Mouse (Mus musculus): ENCODE measurements around the gene Gm10803. TPM values are rescaled to one million over a fixed set of nuclear protein-coding genes. Genes with fewer than 3 reads are reported as not detected.
"Not testable (repeated sequence)": the region's sequence is repeated elsewhere in the genome, so short reads cannot be mapped to it uniquely, and the experiment has no call there.

The Gm10803 gene
- total RNA-seq (2021): not detected
- long read RNA-seq, experiment 1: 0 reads
- long read RNA-seq, experiment 2: 0 reads

DNA sequence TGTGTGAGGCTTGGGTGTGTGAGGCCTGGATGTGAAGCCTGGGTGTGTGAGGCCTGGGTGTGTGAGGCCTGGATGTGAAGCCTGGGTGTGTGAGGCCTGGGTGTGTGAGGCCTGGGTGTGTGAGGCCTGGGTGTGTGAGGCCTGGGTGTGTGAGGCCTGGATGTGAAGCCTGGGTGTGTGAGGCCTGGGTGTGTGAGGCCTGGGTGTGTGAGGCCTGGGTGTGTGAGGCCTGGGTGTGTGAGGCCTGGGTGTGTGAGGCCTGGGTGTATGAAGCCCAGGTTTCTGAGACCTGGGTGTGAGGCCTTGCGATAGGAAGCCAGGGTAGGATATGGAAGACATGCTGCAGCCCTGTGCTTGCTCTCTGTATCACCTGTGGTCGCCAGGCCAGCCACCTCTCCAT, at the start of gene Gm10803:
TSS of gene Gm10803 (plus strand) at position 301 of the 400 bp plus-strand sequence.
- DNase-seq: not testable (repeated sequence)

DNA sequence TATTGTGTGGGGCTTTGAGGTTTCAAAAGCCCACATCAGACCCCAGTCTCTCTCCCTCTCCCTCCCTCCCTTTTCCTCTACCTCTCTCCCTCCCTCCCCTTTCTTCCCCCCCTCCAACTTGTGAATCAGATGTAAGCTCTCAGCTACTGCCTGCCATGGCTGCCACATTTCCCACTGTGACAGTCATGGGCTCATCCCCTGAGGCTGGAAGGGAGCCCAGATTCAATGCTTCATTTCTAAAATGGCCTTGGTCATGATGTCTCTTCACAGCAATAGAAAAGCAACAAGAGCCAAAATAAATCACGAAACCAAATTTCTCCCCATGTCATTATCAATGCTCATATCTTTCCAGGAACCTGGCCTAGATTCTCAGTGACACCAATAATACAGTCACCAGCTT, 49.5 kb upstream of the Gm10803 start:
- no peak for DNase-seq

DNA sequence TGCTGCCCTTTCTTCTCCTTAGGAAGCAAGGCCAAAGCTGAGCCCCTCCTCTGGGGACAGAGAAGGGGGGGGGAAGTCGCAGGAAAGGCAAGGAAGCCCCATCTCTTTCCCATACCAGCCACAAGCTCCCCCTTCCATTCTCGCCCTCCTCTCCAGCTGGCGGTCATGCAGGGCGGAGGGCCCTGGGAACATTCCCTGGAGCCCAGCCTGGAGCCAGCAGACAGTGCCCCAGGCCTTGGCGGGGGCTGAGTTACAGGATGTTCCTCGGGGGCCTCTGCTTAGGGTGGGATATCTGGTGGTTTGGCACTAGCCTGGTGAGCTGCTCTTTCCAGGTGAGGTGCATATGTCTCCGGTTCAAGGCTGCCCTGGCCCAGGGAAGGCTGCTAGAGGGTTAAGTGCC, 48.2 kb upstream of the Gm10803 start:
- DNase-seq: no peak

DNA sequence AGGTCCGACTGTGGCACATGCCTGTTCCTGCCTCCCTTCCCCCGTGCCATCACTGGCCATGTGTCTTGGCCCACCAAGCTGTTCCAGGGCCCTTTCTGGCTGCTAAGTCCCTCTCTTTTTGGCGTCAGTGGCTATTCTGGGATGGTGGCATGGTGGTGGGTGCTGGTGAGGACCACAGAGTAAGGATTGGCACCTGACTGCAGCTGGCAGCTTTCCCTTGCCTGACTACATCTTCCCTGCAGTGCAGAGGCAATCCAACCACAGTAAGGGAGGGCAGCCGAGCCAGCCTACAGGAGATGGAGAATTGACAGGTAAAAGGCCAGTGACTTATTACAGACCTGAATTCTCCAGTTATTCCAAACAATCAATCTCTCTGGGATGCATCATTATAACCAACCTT, 45.1 kb upstream of the Gm10803 start:
- DNase-seq: no peak

DNA sequence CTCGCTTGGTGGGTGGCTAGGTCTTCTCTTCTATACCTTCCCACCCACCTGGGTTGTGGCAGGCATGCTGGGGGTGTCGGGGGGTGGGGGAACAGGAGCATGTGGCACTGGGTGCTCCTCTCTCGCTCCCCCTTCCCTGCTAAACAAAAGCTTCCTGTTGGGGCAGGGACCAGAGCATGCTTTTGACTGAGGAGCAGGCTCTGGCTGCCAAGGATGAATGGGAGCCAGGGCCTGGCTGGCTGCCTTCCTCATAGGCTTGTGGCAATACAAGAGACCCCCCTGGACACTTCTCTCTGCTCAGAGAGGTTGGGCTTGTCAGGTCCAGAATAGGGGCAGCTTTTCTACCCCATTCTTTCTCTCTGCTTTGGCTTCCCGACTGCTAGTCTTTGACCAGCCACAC, 39.3 kb upstream of the Gm10803 start:
- peak; percentile 21 for DNase-seq

DNA sequence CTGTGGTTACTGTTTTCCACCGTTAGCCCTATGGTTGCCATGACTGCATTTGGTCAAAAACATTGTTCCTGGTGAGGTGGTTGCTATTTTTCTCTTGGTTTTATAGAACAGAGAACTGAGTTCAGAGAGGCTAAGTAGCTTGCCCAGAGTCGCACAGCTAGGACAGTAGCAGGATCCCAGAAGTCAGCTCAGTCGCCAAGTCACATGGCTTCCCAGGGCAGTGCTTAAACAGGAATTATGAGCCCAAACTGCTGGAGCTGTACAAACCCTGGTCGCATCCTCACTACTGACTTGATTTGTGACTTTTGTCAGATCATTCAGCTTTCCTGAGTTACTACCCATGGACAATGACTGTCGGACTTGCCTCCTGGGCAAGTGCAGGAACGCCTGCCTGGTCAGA, 38.8 kb upstream of the Gm10803 start:
- no peak for DNase-seq

DNA sequence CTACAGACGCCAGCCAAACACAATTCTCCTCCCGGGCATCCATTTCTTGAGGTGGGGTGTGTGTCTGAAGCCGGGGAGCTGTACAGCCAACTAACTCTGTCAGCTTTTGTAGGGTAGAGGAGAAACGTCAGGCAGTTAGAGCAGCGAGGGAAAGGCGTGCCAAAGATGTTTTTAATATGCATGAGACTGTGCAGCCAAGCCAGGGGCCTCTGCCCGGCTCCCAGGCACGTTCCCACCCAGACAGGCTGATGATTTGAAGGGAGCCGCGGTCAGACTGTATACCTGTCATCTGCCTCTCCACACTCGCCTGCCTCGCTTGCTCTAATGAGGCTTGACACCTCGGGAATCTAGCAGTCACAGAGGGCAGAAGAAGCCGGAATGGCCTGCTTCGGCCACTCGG, 38.4 kb upstream of the Gm10803 start:
- no peak for DNase-seq

DNA sequence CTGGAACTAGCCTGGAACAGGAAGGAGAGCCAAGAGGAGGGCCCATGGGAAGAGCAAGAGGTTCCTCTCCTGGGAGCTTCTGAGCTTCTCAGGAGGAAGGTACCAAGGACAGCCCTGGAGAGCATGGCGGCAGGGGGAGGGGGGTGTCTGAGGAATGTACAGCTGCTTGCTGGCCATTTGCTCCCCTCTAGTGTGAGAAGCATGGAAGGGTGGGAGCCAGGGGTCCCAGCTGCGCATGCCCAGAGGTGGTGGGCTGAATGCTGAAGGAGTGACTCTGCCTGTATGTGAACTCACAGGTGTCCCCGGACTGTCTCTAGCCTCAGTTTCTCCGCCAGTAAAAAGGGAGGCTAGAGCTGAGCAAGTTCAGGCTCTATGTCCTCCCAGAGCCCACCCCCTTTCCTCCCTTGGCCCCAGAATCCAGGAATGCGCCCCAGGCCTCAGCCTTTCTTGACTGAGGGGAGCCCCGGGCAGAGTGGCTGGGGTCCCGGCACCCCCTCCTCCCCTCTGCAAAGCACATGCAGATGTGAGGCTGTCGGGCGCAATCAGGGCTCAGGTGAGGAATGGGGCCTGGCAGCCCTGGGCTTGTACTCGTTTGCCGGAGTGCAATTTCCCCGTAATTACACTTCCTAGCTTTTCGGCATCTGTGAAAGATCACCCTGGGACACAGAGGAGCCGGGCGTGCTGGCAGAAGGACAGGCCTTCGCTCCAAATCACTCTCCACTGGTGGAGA, 35.2 kb upstream of the Gm10803 start:
- DNase-seq: no peak

DNA sequence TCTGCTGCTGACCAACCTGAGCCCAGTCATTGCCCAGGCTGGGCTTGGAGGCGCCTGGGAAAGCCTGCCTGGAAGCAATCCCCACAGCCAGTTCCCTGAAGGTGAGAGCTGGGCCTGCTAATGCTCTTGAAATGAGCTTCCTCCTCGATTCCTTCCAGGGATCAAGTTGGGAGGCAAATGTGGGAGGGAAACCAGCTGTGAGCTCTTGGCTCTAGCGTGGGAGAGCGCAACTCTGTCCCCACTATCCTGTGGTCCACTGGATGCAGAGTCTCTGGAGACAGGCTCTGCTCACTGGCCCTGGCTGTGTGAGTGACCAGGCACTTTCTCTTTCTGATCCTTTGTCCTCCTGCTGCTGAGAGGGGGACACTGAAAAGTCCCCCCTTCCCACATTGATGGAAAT, 30.8 kb upstream of the Gm10803 start:
- no peak for DNase-seq

DNA sequence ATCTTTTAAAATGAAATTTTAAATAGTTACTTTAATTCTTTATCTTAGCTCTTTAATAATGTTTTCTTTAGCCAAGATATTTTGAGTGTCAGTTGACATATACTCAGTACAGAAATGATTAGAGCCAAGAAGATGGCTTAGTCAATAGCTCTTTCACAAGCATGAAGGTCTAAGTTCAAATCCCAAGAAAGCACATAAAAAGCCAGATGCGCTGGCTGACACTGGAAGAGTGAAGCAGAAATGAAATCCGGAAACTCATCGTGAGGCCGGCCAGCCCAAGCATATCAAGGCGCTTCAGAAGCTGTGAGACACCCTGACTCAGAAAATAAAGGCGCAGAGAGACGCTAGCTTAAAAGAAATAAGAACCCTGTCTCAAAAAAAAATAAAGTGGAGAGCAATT, 26.5 kb upstream of the Gm10803 start:
- DNase-seq: no peak

DNA sequence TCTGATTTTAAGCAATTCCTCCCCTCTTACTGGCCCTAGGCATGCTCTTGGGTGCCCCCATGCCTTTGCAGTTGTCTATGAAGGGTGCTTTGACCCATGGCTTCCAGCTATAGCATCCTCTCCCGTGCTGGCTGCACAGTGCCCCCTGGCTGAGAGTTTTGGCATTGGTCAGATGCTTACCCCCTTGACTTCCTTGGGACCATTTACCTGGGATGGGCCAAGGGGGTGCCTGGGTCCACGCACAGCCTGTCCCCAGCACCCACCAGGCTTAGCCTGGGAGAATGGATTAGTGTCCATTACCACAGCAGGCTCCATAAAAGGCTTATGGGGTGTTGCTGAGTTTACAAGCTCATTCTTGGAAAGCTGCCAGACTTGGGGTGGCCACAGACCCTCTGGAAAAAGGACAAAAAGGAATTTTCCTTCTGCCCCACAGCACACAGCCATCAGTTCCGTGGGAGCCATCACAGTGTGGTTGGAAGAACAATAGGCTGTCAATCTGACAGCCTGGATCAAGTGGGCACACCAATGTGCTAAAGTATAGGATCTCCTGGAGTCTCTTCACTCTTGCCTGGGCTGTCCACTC, 22.9 kb upstream of the Gm10803 start:
- DNase-seq: no peak

DNA sequence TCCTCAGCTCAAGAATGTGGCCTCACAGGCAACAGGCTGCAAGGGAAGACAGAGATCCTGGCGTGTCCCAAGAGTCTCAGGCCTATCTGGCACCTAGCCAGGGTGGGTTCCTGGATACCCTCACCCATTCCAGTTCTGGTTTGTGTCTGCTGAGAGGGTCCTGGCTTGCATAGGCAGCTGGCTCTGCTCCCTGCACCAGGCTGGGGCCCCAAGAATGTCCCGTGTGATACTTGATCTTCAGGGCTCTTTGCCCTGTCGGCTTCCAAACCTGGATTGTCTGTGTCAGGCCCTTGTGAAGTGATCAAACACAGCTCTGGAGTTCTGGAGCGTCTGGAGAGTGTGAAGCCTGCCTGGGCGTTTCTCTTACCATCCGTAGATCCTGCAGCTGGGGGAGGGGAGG, 22.2 kb upstream of the Gm10803 start:
- DNase-seq: no peak

DNA sequence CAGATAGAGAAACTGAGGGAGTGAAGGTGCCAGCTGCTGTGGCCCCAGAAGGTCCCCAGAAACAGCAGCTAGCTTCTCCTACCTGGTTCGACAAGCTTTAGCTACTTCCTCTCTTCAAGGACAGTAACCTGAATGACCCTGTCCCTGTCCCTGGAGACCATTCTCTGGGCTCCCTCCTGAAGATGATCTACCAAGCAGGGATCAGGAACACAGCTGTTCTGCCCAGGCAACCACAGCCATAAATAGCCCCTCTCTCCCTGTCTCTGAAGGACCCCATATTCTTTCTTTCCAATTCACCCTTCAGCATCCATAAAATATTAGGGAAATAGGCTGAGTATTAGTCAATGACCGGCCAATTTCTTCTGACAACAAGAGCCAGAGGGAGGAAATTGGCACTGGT, 18.6 kb upstream of the Gm10803 start:
- DNase-seq: no peak

DNA sequence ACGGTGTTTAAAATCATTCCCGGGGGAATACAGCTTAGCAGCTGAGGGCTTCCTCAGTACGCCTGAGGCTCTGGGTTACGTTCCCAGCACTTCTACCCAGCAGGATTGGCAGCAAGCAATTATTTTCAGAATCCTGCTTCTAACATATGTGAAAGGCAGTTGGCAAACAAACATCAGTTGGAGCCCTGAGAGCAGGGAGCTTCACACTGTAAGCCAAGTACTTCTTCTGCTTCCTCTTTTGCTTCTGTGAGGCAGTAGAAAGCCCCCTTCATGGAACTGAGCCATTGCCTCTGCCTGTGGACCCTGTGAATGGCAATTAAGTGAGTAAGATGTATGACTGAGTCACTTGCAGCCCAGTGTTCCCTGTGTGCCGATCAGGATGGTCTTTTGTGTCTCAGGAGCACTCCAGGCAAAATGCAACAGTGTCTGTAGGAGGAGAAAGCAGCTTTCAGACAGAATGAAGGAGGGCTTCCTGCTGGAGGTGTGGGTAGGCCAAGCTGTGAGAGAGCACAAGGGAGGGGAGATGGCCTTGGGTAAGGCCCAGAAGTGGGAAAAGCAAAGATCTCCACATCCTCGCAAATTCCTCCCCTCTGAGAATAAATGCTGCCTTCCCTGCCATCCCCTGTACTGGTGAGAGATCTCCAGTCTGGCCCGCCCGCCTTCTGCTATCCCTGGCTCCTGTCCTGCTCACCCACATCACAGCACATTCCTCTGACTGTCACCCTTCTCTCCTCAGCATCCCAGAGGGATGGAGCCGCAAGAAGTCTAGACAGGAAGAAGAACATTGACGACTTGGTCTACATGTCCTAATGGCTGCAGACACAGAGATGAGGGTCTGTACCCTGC, 7.5 kb upstream of the Gm10803 start:
- no peak for DNase-seq

DNA sequence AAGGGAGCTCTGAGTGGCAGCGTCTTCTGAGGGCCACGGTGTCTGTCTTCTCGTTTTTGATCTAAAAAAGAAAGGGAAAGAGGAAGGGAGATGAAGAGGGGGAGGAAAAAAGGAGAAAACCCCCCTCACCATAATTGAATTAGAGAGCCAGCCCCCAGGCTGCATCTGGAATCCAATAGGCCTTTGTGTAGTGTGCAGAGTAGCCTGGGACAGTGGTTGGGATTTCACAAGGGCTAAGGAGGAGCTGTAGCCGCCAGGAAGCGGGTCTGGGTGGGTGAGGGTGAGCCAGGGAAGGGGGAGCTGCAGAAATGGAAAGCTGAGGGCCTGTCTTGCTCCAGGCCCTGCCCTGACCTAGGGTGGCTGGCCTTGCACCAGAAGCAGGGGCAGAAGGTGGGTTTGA, 6.5 kb upstream of the Gm10803 start:
- DNase-seq: no peak

DNA sequence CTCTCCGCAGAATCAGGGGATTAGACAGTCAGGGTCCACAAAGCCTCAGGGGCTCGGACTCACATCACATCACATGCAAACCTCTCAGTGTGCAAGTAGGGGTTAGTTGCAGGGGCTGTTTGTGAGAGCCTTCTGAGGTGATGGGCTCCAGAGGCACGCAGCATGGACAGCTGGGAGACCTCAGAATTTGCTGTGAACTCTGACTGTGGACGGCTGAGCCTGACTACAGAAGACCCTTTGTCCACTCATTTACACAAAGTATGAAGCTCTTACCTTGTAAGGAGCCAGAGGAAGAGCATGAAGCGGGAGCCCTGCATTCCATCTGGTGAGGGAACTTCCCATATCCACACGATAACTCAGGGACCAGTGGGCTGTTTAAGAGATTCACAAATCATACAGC, 5.3 kb downstream of the Gm10803 start:
- no peak for DNase-seq

DNA sequence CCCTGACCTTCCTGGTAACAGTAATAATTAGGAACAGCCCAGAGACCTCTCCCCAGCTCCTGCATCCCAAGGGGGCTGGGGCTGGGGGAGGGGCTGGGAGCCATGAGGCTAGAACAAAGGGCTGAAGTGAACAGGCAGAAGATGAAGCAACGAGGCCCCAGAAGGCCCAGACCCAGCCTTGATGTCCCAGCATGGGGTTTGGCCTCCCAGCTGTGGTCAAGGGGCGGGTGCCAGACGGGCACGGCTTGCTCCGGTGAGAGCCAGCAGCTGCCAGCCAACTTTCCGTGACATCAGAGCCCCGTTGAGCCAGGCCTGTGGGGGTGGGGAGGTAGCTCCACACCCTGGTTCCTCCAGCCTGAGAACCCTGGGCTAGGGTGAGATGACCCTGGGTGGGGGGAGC, 7.3 kb downstream of the Gm10803 start:
- DNase-seq: peak; percentile 76

DNA sequence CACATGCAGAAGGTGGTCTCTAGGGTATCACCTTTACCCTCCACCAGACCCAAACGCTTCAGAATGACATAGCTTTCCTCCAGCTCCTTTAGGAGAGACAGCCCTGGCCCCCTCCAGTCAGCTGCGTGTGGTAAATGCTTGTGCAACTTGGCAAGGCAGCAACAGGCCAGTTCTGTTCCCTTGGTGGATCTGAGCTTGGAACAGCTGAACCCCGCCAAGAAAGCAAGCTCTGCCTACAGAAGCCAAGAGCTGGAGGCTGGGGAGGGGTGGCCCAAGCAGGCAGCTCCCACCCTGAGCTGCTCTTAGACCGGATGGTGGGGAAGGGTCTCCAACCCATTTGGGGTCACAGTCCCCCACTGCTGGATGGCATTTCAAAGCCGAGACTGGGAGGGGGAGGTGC, 12.2 kb downstream of the Gm10803 start:
- DNase-seq: no peak

DNA sequence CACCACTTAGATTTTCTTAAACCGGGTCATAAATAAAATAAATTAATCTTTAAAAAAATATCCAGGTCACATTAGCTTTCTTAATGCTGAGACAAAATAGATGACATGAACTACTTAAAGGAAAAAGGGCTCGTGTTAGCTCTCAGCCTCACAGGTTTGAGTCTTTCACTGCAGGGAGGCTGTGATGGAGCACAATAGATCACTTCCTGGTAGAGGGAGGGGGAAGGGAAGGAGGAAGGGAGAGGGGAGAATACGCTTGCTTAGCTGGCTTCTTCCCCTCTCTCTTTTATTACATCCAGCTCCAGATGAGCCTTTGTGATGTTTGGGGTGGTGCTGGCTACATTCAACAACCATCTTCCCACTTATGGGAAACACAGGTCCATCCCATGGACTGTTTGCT, 20.9 kb downstream of the Gm10803 start:
- DNase-seq: no peak

DNA sequence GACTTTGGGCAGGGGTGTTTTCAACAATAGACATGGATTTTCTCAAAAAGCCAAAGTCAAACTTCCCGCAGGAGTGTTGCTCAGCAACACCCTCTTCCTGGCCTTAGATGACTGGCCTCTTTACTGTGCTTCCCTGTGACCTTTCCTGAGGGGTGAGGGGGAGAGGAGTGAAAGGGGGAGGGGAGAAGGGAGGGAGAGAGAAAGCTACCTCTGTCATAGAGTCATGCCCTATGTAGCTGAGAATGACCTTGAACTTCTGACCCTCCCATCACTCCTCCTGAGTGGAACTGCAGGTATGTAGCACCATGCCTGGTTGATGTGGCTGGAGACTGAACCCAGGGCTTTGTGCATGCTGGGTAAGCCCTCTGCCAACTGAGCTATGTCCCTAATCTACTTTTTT, 25.5 kb downstream of the Gm10803 start:
- DNase-seq: no peak

DNA sequence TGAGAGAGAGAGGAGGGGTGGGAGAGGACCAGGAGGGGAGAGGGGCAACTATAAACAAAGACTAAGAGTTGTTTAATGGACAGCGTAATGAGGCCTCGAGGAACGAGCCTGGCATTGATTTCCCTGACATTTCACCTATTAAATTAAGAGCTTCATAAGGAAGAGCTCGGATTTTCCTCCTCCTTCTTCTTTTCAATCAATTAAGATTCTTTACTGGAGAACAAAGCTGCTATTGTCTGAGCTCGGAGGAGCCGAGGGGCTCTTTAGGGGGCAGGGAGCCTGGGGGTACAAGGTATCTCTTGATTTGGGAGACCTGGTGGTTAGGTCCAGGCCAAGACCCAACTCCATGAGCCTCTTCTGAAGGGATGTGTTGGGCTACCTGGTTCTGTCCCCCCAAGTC, 27.1 kb downstream of the Gm10803 start:
- no peak for DNase-seq

DNA sequence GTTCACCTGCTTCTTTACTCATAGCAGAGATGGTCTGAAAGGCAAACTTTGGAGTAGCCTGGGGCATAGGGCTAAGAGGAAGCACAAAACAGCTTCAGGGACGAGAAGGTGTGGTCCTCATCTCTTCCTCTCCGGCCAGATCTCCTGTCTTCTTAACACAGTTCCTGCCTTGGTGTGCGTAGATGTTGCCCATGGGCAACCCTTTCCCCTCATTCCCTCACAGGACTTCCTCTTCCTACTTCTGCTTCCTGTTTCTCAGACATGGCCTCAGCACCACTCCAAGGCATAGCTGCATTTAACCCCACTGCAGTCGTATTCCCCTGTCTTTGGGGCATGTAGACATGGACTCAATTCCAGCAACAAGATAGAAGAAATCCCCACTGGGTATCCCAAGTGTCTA, 29.5 kb downstream of the Gm10803 start:
- DNase-seq: no peak

DNA sequence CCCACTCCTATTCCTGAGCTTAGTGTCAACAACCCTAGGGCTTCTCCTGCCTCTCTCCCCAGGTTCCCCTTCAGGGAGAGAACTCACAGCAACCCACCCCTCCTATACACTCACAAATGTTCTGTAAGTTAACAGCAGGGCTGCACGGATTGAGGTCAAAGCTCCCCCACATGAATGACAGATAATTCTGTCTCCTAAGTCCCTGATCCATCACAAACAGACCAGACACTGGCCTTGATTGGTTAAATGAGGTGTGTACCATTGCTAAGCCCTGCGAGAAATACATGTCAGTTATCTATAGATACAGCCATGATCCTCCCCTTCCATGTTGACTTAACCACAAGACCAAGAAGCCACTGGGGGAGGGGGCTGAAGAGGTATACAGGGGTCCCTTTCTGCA, 31.3 kb downstream of the Gm10803 start:
- no peak for DNase-seq

All from gastrocnemius, postnatal 10 days (tissue).